Mouse (Mus musculus) gastrocnemius, adult 18-20 months (tissue): Measurements from ENCODE around the gene Gm5089. TPM values are rescaled to one million over a fixed set of nuclear protein-coding genes. Genes with fewer than 3 reads are reported as not detected.

Source experiments
- DNase-seq: peaks from one replicate; pipeline ENCODE4 v3.0.0; 2021; ENCODE audit warnings: low spot score
- total RNA-seq, 2 experiments: library from RNA; stranded (reverse); gene quantifications; 2 replicates each; pipeline ENCODE4 v1.2.3; 2021

The Gm5089 gene
- total RNA-seq, 2 experiments from 2014 or later, result not detected

GRCm38 (mm10) chr14:122386281-122387130, 64.4 kb downstream of the Gm5089 start:
- DNase-seq, result no peak

DNA sequence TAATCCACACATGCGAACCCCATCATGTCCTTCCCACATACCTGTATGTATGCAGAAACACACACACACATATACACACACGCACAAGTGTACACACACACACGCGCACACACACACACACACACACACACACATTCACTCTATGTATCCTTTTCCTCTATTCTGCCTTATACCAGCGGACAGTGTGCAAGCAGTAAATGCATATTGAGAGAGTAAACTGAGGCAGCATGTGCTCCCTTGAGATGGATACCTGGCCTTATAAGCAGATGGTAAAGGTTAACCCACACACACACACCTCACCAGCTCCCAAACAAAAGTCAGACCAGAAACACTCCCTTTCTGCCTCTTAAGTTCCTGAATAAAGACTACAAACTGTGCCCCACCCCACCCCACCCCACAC, 65.2 kb downstream of the Gm5089 start:
- DNase-seq, result no peak

GRCm38 (mm10) chr14:122385238-122385534, 65.7 kb downstream of the Gm5089 start:
- DNase-seq, result no peak

Other genes starting within 250 kb of the Gm5089 start
- not detected for gene Zic5, start 14.6 kb upstream of the Gm5089 start, total RNA-seq
- not detected for gene Zic2, start 24.3 kb upstream of the Gm5089 start, total RNA-seq
- not detected for gene Gm10837, start 39.5 kb upstream of the Gm5089 start, total RNA-seq
- 10 to 100 TPM; 52.4 to 56.0 TPM for gene Pcca, start 83.2 kb upstream of the Gm5089 start, total RNA-seq